Mouse (Mus musculus) frontal cortex, postnatal 36 days (tissue): Measurements from ENCODE around the gene Ptcra.
A peak's percentile ranks its signal among the peaks of the same experiment; 100 is the strongest.

Experiments
- DNase-seq, 2 experiments: peaks; one replicate each; pipeline ENCODE4 v3.0.0; 2022; ENCODE audit warnings: low spot score in 2 of 2

Ptcra gene

DNA sequence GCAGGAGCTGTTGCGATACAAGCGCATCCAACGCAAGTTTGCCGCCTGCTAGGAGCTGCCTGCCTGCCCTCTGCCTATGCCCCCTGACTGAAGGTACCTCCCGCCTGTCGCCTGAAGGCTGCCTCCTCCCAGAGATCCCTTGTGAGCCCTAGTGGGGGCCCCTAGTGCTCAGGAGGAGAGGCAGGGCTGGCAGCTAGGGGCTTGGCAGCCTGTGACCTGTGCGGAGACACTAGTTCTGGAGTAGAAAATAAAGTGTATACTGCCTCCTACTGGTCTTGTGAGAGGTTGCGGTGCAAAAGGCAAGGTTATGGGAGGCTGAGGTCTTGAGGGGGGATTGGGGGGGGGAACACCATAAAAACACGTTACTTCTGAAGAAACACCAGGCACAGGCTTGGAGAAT, 38.2 kb downstream of the Ptcra start:
- no peak for DNase-seq

DNA sequence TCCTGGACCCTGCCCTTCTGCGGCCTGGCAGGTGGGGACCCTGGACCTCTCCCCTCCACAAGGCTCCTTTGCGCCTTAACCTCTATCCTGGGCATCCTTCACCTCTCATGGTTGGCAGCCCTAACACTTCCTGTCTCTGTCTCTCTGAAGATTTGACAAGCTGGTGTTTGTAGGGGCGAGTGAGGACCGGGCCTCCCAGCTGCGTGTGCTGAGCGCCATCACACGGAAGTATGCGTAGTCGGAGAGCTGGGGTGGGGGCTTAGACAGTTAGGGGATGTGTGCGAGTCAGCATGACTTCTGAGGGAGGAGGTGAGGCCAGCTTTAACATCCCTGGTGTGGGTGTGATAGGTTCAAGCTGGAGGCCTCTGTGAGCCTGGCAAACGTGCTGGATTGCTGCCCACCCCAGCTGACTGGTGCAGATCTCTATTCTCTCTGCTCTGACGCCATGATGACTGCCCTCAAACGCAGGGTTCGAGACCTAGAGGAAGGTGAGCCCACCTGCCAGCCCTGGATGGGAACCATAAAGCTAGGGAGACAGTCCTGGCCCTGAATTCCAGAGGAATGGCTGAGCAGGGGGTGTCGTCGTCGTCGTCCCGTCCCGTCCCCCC, 38.9 kb downstream of the Ptcra start:
- no peak for DNase-seq

DNA sequence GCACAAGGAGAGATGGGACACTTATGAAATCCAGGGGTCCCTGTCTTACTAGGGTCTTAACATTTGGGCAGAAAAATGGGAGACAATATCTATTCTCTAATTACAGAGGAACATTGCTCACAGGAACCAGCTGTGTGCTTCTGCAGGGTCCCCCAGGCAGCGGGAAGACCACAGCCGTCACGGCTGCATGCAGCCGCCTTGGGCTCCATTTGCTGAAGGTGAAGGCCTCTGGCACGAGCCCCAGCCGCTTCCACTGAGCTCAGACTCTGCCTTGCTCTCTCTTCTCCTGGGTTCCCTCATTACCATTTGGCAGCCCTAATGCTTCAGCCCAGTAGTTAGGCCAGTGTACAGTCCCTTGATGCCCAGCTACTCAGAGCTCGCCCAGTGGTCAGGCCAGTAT, 42.4 kb downstream of the Ptcra start:
- no peak for DNase-seq

DNA sequence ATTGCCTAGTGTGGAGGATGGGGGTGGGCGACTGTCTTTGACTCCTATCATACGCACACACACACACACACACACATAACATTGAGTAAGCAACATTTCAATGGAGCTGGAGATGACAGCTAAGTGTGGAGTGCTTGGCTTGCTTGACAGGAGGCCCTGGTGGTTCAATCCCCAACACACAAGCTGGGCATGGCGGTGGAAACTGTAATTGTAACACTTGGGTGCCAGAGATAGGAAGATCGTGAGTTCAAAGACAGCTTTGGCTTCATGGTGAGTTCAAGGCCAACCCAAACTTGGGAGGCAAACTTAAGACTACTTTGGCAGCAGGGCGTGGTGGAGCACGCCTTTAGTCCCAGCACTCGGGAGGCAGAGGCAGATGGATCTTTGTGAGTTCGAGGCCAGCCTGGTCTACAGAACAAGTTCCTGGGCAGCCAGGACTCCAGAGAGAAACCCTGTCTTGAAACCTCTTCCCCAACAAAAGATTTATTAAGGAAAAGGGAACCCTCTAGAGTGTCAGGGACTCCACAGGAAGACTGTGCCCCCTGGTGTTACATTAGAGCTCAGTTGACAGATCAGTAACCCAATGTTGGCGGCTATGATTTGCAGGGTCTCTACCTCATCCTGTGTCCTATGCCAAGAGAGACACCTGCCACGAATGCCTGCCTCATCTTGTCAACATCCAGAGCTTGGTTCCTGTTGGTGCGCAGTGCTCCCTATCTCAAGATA, 48.6 kb downstream of the Ptcra start:
- no peak for DNase-seq

DNA sequence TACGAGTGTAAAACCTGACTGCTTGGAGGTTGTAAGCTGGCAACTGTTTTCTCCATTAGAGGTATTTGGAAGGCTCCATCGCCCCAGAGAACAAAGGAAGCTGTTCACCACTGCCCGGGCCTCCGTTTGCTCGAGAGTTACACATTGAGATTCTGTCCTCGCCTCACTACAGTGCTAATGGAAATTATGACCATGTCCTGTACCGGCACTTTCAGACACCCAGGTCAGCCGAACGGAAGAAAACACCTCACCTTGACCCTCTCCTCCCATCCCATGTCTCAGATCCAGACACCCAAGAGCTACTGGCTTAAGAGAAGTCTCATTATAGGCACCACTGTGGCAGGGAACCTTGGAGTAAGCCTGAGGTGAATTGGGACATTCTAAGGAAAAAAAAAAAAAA, 49.7 kb downstream of the Ptcra start:
- DNase-seq, result no peak

DNA sequence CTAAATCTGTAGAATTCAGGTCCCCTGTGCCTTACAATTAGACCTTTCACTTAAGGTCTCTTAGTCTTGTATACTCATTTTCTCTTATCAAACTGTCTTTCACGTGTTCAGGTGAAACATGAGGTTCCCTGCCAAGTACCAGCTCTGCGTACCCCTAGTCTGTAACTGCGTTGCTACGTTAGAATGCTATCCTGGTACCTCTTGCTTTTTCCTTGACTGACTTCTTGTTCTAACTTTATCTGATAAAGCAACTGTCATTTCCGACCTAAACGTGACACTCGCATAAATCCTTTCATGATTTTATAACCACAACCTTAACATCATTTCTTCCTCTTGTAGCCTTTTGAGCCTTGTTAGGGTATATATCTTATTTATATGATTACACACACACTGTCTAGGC, 51.1 kb downstream of the Ptcra start:
- DNase-seq, result no peak

DNA sequence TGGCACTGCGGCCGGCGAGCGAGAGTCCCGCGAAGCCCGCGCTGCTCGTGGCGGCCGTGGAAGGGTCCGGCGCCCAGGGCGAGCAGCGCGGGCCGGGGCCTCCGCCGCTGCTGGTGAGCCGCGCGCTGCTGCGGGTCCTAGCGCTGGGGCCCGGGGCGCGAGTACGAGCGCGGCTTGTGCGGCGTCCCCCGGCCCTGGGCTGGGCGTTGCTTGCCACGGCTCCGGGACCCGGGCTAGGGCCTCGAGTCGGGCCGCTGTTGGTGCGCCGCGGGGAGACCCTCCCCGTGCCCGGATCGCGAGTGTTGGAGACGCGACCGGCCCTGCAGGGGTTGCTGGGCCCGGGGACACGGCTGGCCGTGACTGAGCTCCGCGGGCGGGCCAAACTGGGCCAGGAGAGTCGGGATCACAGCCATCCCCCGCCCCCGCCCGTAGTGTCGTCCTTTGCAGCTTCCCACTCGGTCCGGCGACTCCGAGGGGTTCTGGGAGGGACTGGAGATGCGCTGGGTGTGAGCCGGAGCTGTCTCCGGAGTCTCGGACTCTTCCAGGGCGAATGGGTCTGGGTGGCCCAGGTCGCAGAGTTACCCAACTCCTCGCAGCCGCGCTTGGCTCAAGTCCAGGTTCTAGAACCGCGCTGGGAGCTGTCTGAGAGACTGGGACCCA, 51.8 kb downstream of the Ptcra start:
- DNase-seq, result no peak

- peak; percentile 90 to 92 for DNase-seq
Measured at GRCm38 (mm10) chr17:46710959-46711597, 52.4 kb downstream of the Ptcra start, which contains the start of gene Pex6. TSS of gene Pex6 (plus strand) at chr17:46711463.

DNA sequence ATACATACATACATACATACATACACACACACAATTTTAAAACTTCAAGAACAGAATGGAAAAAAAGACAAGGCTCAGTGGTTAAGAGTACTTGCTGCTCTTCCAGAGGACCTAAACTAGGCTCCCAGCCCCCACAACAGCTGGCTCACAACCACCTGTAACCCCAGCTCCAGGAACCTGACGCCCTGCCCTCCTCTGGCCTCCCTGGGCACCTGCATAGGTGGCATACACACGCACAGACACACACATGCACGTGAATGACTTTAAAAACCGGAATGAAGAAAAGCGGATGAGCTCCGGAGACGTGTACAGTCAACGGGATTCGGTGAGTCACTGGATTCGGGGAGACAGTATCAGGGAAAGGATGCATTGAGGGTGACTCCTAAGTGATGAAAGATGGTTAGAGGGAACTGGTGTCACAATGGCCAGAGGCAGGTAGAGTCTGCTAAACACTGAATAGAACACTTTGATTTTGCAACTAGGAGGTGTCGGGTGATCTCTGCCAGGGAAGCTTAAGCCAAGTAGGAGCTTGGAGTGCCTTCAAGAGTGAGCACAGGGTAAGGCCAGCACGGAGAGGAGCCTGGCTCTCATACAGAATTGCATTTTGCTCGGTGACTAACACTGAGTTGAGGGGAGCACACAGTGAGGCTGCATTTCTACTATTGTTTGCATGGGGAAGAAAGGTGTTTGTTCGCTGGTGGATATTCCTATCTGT, 57.0 kb downstream of the Ptcra start:
- DNase-seq, result no peak
